Mouse (Mus musculus) megakaryocyte progenitor cell, adult 5-6 weeks (primary cell): ENCODE data around the gene Mctp1. TPM values are rescaled to one million over a fixed set of nuclear protein-coding genes. Genes with fewer than 3 reads are reported as not detected.

Experiments
- ATAC-seq: replicated peaks from 2 replicates; pipeline ENCODE4 v1.8.0; 2016; ENCODE audit warnings: mild to moderate bottlenecking, moderate TSS enrichment, inconsistent platforms; ENCODE audit not compliant: poor library complexity
- total RNA-seq, 2 experiments: library from RNA; stranded (forward) in 1 of 2; stranded (reverse) in 1 of 2; fragments of 157-497, 149-512 nt in 1 of 2; fragments of 200-1000 nt in 1 of 2; gene quantifications; 2 replicates each; pipeline versions ENCODE4 v1.2.3 to v1.2.4; 2015 to 2017

Gene Mctp1
- total RNA-seq, 2 experiments from 2014 or later = 68.6 to 71.7 TPM

GRCm38 (mm10) chr13:76809802-76810201 is 425.5 kb downstream of the Mctp1 start:
- ATAC-seq = no peak

- ATAC-seq = no peak
Measured at GRCm38 (mm10) chr13:76810496-76810939, 426.2 kb downstream of the Mctp1 start.

GRCm38 (mm10) chr13:76823083-76823482 is 438.7 kb downstream of the Mctp1 start:
- no peak for ATAC-seq

GRCm38 (mm10) chr13:76824932-76825694 is 440.8 kb downstream of the Mctp1 start:
- ATAC-seq = no peak

DNA sequence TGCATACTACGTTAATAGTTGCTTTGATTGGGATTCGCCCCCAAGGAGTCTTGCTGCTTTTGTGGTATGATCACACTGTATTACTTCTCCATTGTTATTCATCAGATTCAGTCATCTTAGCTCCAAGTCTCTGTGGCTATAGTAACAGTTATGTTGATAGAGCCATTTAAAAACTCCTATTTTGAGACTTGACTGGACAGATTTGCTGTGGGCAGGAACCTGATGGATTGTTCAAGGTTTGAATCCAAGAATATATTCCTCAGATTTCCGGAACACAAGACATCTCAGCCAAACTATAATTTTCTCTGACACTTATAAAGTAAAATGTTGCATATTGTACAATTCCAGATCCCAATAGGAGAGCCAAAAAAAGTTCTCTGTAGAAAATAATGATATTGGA is 443.4 kb downstream of the Mctp1 start:
- ATAC-seq = no peak

DNA sequence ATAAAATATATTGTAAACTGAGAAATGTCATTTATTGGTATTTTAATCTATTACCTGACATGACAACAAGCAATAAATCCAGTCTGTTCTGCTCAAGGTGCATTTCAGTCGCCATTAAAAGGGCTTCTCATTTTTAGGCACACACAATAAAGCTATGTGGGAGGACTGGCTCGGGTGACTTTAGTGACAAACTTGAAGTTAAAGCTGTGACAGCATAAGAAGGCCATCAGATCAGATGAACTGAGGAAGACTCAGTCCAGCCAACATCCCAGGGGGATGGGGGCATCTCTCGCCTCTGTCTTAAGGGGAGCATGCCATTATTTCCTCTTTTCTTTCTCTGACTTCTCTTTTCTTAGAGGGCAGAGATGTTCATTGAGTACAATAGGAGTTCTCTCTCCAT is 453.7 kb downstream of the Mctp1 start:
- no peak for ATAC-seq

DNA sequence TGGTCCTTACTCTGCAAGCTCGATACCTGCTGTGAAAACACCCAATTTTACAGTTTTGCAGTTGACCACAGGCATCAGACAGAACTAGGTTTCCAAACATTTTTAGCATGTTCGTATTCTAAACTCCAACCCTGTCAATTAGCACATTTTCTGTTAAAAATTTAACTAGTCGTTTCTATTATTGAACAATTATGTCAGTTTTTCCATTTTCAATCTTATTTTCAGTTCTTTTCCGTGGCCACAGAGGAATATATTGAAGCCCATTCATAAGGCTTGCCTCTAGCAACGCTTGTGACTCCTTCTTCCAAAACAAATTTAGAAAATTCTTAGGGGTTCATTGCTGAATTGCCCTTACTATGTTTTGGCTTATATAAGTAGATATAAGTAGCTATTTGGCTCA is 456.4 kb downstream of the Mctp1 start:
- no peak for ATAC-seq

- peak; percentile 98 for ATAC-seq
Measured at GRCm38 (mm10) chr13:76844629-76845255, 460.4 kb downstream of the Mctp1 start.

- ATAC-seq = no peak
Measured at GRCm38 (mm10) chr13:76850412-76851054, 466.2 kb downstream of the Mctp1 start.

GRCm38 (mm10) chr13:76854306-76854705 is 470.0 kb downstream of the Mctp1 start:
- ATAC-seq = no peak

- ATAC-seq = no peak
Measured at GRCm38 (mm10) chr13:76855021-76855420, 470.7 kb downstream of the Mctp1 start.

- ATAC-seq = no peak
Measured at GRCm38 (mm10) chr13:76857024-76857423, 472.7 kb downstream of the Mctp1 start.

GRCm38 (mm10) chr13:76858078-76858482 is 473.7 kb downstream of the Mctp1 start:
- ATAC-seq = peak; percentile 95

GRCm38 (mm10) chr13:76870291-76870690 is 486.0 kb downstream of the Mctp1 start:
- ATAC-seq = no peak

DNA sequence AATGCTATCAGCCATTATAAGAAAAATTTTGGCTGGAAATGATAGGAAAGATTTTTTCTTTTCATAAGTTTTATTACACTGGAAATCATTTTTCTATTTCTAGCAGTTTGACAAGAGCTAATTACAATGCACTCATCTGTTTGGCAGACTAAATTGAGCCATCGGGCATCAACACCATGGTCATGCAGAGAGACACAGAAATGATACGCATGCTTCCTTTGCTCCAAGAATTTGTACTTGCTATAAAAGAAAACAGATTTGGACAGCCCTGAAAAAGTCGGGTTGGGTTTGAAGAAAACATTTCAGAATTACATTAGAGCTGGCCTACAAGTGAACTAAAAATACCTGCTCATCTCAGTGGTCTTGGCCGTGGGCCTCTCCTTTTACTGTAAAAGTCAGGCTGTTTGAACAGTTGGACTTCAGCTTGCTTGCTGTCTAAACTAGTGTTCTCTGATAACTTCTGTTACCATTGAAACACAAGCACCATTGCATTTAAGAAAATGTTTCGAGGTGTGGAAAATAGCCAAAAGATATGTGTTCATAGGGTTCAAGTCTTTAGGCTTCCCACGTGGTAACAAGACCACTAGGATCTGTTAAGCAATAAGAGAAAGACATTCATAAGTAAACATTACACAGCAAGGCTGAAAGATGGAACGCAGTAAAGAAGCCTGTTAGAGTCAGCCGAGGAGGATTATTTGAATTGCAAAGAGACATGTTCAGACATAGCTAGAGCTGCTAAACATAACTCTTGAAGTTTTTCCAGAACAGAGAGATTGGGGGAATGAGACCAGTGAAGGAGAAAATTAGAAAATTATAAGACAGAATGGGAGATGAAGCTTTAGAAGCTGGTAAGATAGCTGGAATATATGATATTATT is 493.8 kb downstream of the Mctp1 start:
- ATAC-seq = no peak

DNA sequence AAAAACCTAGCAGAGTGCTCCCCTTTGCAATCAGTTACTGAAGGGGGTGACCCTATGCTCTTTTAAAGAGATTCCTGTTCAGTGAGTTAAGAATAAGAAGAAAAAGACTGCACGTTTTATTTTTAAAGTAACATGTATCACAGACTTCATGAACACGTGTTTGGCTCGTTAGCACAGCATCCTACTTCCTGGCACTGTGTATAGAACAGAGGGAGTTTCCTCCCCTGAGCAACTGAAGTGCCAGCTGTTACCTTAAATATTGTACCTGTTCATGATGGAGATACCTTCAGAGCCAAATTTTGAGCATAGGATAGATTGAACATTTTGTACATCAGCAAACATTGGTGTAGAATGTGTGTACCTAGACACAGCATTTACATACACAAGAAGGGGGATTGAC is 494.7 kb downstream of the Mctp1 start:
- ATAC-seq = no peak

DNA sequence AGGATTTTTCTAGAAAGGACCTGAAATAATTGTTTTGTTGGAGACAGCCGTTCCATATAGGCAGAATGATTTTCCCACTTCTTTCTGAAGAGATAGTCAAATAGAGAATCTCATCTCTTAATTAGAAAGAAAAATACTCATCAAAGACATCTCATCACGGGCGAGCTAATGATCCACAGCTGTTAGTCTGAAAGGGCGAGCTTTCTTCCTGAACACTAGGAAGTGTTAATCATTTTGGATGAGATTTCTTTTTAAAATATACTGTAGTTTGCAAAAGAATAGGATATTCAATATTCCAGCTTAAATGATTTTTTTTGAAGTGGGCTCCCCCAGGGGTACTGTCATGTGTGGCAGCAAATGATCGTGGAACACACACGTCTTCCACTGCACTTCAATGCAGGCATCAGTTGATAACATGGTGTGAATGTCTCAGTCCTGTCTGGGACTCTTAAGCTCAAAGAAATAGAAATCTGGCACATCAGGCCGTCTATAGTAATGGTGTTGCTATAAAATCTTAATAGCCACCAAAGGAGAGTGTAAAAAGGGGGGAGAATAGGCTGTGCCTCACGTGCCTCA is 500.3 kb downstream of the Mctp1 start:
- ATAC-seq = no peak

DNA sequence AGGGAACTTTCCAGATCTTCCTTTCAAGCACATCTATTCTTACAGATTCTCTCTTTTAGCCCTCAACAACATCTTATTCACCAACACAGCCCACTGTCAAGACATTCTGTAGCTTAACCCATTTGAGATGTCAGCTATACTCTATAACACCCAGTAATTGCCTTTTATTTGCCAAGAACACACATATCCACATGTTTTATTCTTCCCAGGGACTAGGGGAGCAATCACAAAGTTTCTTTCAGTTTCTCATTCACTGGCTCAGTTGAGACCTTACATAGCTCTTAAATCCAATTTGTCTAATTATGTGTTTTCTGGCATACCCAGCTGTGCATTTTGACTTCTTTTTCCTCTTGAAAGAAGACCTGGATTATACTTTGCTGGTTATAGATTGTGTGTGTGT is 508.7 kb downstream of the Mctp1 start:
- no peak for ATAC-seq

DNA sequence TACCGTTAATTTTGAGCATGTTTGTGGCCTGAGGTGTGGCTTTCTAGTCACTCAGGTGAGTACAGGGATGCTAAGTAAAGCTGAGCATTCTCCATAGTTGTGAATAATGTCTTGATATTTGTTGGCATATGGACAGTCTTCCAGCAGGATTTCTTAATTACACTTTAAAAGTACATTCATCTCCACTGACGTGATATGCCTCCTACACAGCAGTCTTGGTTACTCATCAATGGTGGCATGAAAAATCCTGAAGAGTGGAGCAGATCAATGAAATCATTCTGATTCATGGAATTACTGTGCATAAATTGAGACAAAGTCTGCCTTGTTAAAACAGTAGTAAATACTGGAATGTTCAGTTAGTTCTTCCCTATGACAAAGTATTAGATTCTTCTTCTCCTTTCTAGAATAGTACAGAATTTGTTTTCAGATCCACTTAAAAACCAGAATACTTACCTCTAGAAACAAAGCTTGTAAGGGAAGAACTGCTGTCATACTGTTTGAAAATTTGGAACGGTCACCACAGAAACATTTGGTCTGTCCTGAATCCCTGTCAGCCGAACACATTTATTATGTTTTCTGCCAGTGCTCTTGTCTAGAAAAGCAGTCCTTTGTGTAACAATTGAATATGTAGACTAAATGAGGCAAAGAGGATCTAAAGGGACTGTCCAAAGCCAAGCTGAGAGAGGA is 511.6 kb downstream of the Mctp1 start:
- ATAC-seq = no peak

GRCm38 (mm10) chr13:76896457-76896790 is 512.1 kb downstream of the Mctp1 start:
- ATAC-seq = no peak
